Mouse (Mus musculus) heart, postnatal 36 days (tissue): ENCODE data around the gene Hes6. TPM values are rescaled to one million over a fixed set of nuclear protein-coding genes. Genes with fewer than 3 reads are reported as not detected.

Experiments
- DNase-seq, 2 experiments: peaks; one replicate each; pipeline ENCODE4 v3.0.0; 2021 to 2022
- intact Hi-C: fragments of 180-260 bp; cut with DNase I; formaldehyde crosslinking; loops from one replicate; pipeline ENCODE4 v1.15.1; 2025
- total RNA-seq, 2 experiments: library from RNA; stranded (reverse); gene quantifications; 2 replicates each; pipeline ENCODE4 v1.2.3; 2021

Gene Hes6
- total RNA-seq, 2 experiments from 2014 or later: 18.0 to 20.1 TPM

- DNase-seq: no peak
- intact Hi-C loops: no loop called here
These were observed 2.1 kb downstream of the Hes6 start for GRCm38 (mm10) chr1:91411631-91412285.

- DNase-seq: no peak
- intact Hi-C loops: no loop called here
These were observed 6.0 kb downstream of the Hes6 start for GRCm38 (mm10) chr1:91407819-91408218.

- intact Hi-C loops: no loop called here
- no peak for DNase-seq
These were observed 8.2 kb downstream of the Hes6 start for GRCm38 (mm10) chr1:91405406-91406169.

GRCm38 (mm10) chr1:91404976-91405375 is 8.9 kb downstream of the Hes6 start:
- intact Hi-C loops: no loop called here
- DNase-seq: no peak

GRCm38 (mm10) chr1:91398260-91399062 is 15.4 kb downstream of the Hes6 start, which contains the start of gene Ilkap:
Gene Ilkap (minus strand): TSS chr1:91398815.
- intact Hi-C loops: loop anchor here (5.0 kb wide), 1 partner anchor 146 kb away; the partner anchor contains the start of gene Ube2f
- DNase-seq: peak; percentile 78 to 86

- no peak for DNase-seq
- intact Hi-C loops: loop anchor here (5.0 kb wide), 1 partner anchor 146 kb away; the partner anchor contains the start of gene Ube2f
These were observed 15.9 kb downstream of the Hes6 start for GRCm38 (mm10) chr1:91397927-91398259.

GRCm38 (mm10) chr1:91390369-91390768 is 23.5 kb downstream of the Hes6 start:
- no peak for DNase-seq
- intact Hi-C loops: no loop called here

GRCm38 (mm10) chr1:91381091-91381471 is 32.8 kb downstream of the Hes6 start:
- DNase-seq: no peak
- intact Hi-C loops: no loop called here

- intact Hi-C loops: loop anchor here (1.0 kb wide), 1 partner anchor 33 kb away; no protein-coding TSS in a partner anchor
- DNase-seq: peak; percentile 73 to 82
These were observed 33.3 kb downstream of the Hes6 start for GRCm38 (mm10) chr1:91380453-91381090.

- DNase-seq: no peak
- intact Hi-C loops: no loop called here
These were observed 40.4 kb downstream of the Hes6 start for GRCm38 (mm10) chr1:91373414-91373835.

- DNase-seq: no peak
- intact Hi-C loops: no loop called here
These were observed 43.8 kb downstream of the Hes6 start for GRCm38 (mm10) chr1:91370055-91370454.

GRCm38 (mm10) chr1:91369408-91369807 is 44.4 kb downstream of the Hes6 start:
- intact Hi-C loops: loop anchor here (5.0 kb wide), 1 partner anchor 113 kb away; no protein-coding TSS in a partner anchor
- no peak for DNase-seq

GRCm38 (mm10) chr1:91367295-91367694 is 46.5 kb downstream of the Hes6 start:
- intact Hi-C loops: loop anchor here (5.0 kb wide), 1 partner anchor 115 kb away; no protein-coding TSS in a partner anchor
- no peak for DNase-seq

GRCm38 (mm10) chr1:91366215-91367108 is 47.4 kb downstream of the Hes6 start, which contains the start of gene Erfe:
Gene Erfe (plus strand): TSS chr1:91366430.
- intact Hi-C loops: loop anchor here (5.0 kb wide), 1 partner anchor 116 kb away; no protein-coding TSS in a partner anchor
- peak; percentile 74 to 77 for DNase-seq

- intact Hi-C loops: loop anchor here (5.0 kb wide), 1 partner anchor 116 kb away; no protein-coding TSS in a partner anchor
- no peak for DNase-seq
These were observed 48.0 kb downstream of the Hes6 start for GRCm38 (mm10) chr1:91365816-91366214.

GRCm38 (mm10) chr1:91364822-91365644 is 48.8 kb downstream of the Hes6 start:
- no peak for DNase-seq
- intact Hi-C loops: loop anchor here (5.0 kb wide), 1 partner anchor 117 kb away; no protein-coding TSS in a partner anchor

GRCm38 (mm10) chr1:91362113-91362512 is 51.7 kb downstream of the Hes6 start:
- no peak for DNase-seq
- intact Hi-C loops: no loop called here
